Mouse (Mus musculus): ENCODE data around the gene B4galt4. TPM values are rescaled to one million over a fixed set of nuclear protein-coding genes. Genes with fewer than 3 reads are reported as not detected.
"Not testable (repeated sequence)": the region's sequence is repeated elsewhere in the genome, so short reads cannot be mapped to it uniquely, and the experiment has no call there.

The B4galt4 gene
- polyA plus RNA-seq, 1 experiment from 2014 or later: 40.0 TPM

DNA sequence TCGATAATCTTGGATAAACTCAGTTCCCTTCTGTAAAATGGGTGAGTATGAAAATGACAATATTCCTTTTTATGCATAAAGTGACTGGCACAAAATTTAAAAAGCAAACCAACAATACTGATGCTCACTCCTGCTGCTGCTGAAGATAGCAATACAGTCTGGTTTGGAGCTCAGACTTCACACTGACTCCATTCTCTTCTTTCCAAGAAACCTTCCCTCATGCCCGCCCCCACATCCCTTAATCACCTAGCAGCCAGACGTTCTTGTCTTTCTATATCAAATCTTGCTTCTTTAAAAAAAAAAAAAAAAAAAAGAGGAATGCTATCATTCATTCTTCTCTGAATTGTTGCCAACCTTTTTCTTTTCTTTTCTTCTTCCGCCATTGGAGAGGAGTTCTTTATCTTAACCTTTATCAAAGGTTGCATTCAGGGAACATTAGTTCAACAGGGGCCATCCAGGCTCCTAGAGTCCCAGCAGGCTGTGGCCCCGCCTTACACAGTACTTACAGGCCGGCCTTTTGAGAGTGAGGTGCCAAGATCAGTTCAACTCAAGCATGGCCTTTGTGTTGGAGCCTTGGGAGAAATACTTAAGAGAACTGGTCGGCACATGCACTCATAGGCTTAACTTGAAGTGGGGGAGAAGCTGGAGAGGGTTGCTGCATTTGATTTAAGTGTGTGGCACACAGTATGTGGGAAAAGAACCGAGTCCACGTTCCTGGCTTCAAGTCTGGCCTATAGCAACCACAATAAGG lies 36.4 kb upstream of the B4galt4 start:
- no peaks in the 10 kb centered on the region for H3K9me3 ChIP-seq (ENCODE audit: control insufficient read depth, low read length)

DNA sequence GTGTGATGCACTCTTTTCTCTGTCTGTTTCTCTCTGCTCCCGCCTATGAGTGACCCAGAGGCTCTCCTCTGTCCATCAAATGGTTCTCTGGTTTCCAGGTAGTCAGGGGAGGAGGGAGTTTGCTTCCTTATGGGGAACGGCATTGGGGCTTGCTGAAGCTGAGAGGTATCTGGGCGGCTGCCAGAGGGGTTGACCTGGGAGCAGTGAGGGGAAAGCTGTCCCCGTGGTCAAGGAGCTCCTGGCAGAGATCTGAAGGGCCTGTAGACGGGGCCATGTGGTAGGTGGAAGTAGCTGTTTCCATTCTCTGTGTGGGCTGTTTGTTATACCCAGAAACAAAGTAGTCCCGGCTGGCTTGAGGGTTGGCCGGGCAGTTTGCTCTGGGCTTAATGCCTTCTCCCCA lies 35.3 kb upstream of the B4galt4 start:
- no peaks in the 10 kb centered on the region for H3K27me3 ChIP-seq (ENCODE audit: control insufficient read depth, insufficient read depth, low read length)
- DNase-seq (ENCODE audit: low spot score) (no peak), ATAC-seq (ENCODE audit: low FRiP score) (no peak)
- H3K9ac ChIP-seq: no peak overlapping the region
- H3K4me1 ChIP-seq (replicated peaks; ENCODE audit: control insufficient read depth, insufficient read depth, low read length): peaks cover 6% of the 10 kb centered on the region
- H3K4me2 ChIP-seq (replicated peaks): no peak overlapping the region
- H3K9me3 ChIP-seq (ENCODE audit: control insufficient read depth, low read length): no peaks in the 10 kb centered on the region
- no peak overlapping the region for H3K27ac ChIP-seq
- H3K36me3 ChIP-seq (replicated peaks; ENCODE audit: control insufficient read depth, insufficient read depth): no peaks in the 10 kb centered on the region
- WGBS: 74% methylated on average over 7 of the region's 7 CpGs
- H3K4me3 ChIP-seq (replicated peaks; ENCODE audit: low read length): no peak overlapping the region

More for the DNA sequence above, 36.4 kb upstream of the B4galt4 start:
- peaks cover 8% of the 10 kb centered on the region for H3K4me1 ChIP-seq (replicated peaks; ENCODE audit: control insufficient read depth, insufficient read depth, low read length)
- no peak for ATAC-seq (ENCODE audit: low FRiP score)
- DNase-seq (ENCODE audit: low spot score): no peak
- no peaks in the 10 kb centered on the region for H3K27me3 ChIP-seq (ENCODE audit: control insufficient read depth, insufficient read depth, low read length)
- no peak overlapping the region for H3K4me2 ChIP-seq (replicated peaks)
- 62% methylated on average over 9 of the region's 9 CpGs for WGBS
- H3K27ac ChIP-seq: no peak overlapping the region
- no peak overlapping the region for H3K4me3 ChIP-seq (replicated peaks; ENCODE audit: low read length)
- H3K9ac ChIP-seq: no peak overlapping the region
- no peaks in the 10 kb centered on the region for H3K36me3 ChIP-seq (replicated peaks; ENCODE audit: control insufficient read depth, insufficient read depth)

DNA sequence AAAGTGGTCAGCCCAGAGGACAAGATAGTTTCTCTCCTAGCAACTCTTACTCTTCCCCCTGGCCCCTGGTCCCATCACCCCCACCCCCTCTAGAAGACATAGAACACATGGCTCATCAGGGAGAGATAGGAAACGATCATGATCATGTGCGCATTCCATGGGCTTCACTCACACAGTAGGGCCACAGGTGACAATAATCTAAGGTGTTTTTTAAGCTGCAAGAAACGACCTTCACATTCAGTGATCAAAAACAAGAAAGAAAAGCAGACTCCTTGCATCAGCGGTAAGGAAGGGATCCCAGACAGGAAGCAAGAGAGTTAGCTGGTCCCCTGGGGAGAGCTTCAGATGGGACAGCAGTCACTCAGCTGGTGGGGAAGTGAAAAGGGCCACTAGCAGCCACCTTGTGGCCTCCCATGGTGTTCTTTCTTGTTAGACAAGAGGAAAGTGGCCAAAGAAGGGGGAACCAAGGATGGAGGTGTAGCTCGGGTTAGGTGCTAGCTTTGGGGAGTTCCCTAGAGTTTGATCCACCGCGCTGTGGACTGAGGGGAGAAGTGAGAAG lies 33.0 kb upstream of the B4galt4 start:
- no peaks in the 10 kb centered on the region for H3K27me3 ChIP-seq (ENCODE audit: control insufficient read depth, insufficient read depth, low read length)
- no peak for DNase-seq (ENCODE audit: low spot score)
- 63% methylated on average over 7 of the region's 7 CpGs for WGBS

DNA sequence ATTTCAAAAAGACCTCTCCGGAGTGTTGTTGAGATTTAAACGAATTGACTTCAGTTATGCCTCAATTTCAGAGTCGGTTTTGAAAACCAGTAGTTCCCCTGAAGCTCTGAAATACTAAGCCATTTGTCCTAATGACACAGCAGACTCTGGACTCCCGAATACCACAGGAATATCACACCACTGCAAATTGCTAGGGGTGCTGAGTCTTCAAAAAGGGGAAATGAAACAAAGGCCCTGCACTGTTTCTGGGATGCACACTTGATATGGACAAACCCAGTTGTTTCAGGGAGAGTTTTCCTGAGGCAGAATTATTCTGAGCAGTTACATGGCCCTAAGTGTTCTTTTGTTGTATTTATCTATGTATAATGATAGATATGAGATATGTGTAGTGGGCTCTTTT lies 30.8 kb upstream of the B4galt4 start:
- 55% methylated on average over 4 of the region's 4 CpGs for WGBS
- ATAC-seq (ENCODE audit: low FRiP score): no peak
- H3K4me2 ChIP-seq (replicated peaks): peak overlapping the region; percentile 79
- H3K27ac ChIP-seq: no peak overlapping the region
- no peaks in the 10 kb centered on the region for H3K4me1 ChIP-seq (replicated peaks; ENCODE audit: control insufficient read depth, insufficient read depth, low read length)
- no peaks in the 10 kb centered on the region for H3K27me3 ChIP-seq (ENCODE audit: control insufficient read depth, insufficient read depth, low read length)
- DNase-seq (ENCODE audit: low spot score): no peak
- no peaks in the 10 kb centered on the region for H3K9me3 ChIP-seq (ENCODE audit: control insufficient read depth, low read length)
- peak overlapping the region; percentile 25; the same call in 1 of the 2 replicates for H3K9ac ChIP-seq
- H3K4me3 ChIP-seq (replicated peaks; ENCODE audit: low read length): peak overlapping the region; percentile 52
- H3K36me3 ChIP-seq (replicated peaks; ENCODE audit: control insufficient read depth, insufficient read depth): no peaks in the 10 kb centered on the region

More for the DNA sequence above, 33.0 kb upstream of the B4galt4 start:
- ATAC-seq (ENCODE audit: low FRiP score): no peak
- no peak overlapping the region for H3K9ac ChIP-seq
- H3K4me3 ChIP-seq (replicated peaks; ENCODE audit: low read length): no peak overlapping the region
- no peaks in the 10 kb centered on the region for H3K9me3 ChIP-seq (ENCODE audit: control insufficient read depth, low read length)
- H3K27ac ChIP-seq: no peak overlapping the region
- no peaks in the 10 kb centered on the region for H3K36me3 ChIP-seq (replicated peaks; ENCODE audit: control insufficient read depth, insufficient read depth)
- H3K4me2 ChIP-seq (replicated peaks): no peak overlapping the region
- H3K4me1 ChIP-seq (replicated peaks; ENCODE audit: control insufficient read depth, insufficient read depth, low read length): no peaks in the 10 kb centered on the region

DNA sequence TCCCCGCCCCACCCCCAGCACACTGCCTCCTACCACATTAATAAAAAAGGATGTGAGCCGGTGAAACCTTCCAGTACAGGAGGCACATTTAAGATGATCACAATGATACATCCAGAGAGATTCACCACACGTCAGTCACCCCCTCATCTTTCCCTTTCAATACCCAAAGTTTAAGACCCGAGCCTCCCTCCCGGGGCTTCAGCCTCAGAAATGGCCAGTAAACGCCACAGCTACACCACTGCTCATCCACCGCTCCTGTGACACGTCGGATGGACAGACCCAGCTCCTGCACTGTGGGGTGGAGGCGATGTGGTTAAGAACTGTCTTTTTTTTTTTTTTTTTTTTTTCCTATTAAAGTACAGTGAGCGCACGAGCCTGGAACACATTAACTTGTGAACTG lies 30.0 kb upstream of the B4galt4 start:
- WGBS: 6% methylated on average over 12 of the region's 12 CpGs
- Histone ChIP-seq H3K9ac (peak overlapping the region; percentile 64), H3K27ac (no peak overlapping the region), H3K36me3 (replicated peaks; ENCODE audit: control insufficient read depth, insufficient read depth) (no peaks in the 10 kb centered on the region), H3K4me1 (replicated peaks; ENCODE audit: control insufficient read depth, insufficient read depth, low read length) (no peaks in the 10 kb centered on the region), H3K27me3 (ENCODE audit: control insufficient read depth, insufficient read depth, low read length) (no peaks in the 10 kb centered on the region), H3K9me3 (ENCODE audit: control insufficient read depth, low read length) (no peaks in the 10 kb centered on the region), H3K4me2 (replicated peaks) (peak overlapping the region; percentile 79), H3K4me3 (replicated peaks; ENCODE audit: low read length) (peak overlapping the region; percentile 52)
- DNase-seq (ENCODE audit: low spot score) (peak; percentile 25), ATAC-seq (ENCODE audit: low FRiP score) (0 out of 2 replicates have a peak, but pooled peaks have one; percentile 19)

DNA sequence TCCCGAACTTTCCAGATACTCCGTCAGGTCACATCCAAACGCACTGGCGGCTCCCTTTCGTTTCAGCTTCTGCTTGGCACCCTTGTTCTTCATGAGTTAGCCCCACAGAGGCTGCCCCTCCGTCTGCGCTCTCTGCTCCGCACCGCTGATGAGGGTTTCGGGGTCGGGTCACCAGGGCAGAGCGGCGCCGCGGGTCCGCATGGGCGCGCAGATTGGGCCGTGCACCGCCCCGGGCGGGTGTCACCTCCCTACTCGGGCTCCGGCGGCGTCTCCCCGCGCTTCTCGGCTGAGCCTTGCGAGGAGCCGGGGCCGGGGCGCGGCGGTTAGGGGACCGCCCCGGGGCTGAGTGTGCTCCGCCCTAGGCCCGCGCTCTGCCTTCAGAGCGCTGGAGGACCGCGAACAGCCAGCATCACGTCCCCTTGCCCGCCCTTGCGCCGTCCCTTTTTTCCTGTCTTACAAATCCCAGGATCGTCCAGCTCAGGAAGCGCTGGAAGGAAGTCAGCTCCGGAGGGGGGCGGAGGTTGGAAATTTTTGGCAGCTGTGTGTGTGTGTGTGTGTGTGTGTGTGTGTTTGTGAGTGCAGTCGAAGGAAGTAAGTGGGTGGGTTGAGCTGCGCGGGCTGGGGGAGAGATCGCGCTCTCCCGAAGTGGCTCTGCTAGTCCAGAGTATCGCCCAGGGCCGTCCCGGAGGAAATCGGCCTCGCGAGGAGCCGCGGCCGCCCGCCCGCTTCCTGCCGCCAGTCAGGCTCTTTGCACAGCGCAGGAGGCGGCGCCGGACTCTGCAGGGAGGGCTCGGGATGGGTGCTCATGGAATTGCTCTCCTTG lies 29.3 kb upstream of the B4galt4 start, which contains the start of gene Arhgap31:
TSS of gene Arhgap31 (minus strand) at position 694 of the 823 bp plus-strand sequence.
- H3K9ac ChIP-seq: peak within 1 kb of the TSS; percentile 64
- peak within 1 kb of the TSS; percentile 52 for H3K4me3 ChIP-seq (replicated peaks; ENCODE audit: low read length)
- H3K4me1 ChIP-seq (replicated peaks; ENCODE audit: control insufficient read depth, insufficient read depth, low read length): no peaks in the 10 kb centered on the region
- H3K4me2 ChIP-seq (replicated peaks): peak within 1 kb of the TSS; percentile 79
- ATAC-seq (ENCODE audit: low FRiP score) (peak; percentile 89), DNase-seq (ENCODE audit: low spot score) (peak; percentile 63)
- no peaks in the 10 kb centered on the region for H3K9me3 ChIP-seq (ENCODE audit: control insufficient read depth, low read length)
- WGBS: under 1% methylated on average over 71 of the region's 74 CpGs
- no peaks in the 10 kb centered on the region for H3K27me3 ChIP-seq (ENCODE audit: control insufficient read depth, insufficient read depth, low read length)
- H3K27ac ChIP-seq: peak within 1 kb of the TSS; percentile 60
- H3K36me3 ChIP-seq (replicated peaks; ENCODE audit: control insufficient read depth, insufficient read depth): no peaks in the 10 kb centered on the region

DNA sequence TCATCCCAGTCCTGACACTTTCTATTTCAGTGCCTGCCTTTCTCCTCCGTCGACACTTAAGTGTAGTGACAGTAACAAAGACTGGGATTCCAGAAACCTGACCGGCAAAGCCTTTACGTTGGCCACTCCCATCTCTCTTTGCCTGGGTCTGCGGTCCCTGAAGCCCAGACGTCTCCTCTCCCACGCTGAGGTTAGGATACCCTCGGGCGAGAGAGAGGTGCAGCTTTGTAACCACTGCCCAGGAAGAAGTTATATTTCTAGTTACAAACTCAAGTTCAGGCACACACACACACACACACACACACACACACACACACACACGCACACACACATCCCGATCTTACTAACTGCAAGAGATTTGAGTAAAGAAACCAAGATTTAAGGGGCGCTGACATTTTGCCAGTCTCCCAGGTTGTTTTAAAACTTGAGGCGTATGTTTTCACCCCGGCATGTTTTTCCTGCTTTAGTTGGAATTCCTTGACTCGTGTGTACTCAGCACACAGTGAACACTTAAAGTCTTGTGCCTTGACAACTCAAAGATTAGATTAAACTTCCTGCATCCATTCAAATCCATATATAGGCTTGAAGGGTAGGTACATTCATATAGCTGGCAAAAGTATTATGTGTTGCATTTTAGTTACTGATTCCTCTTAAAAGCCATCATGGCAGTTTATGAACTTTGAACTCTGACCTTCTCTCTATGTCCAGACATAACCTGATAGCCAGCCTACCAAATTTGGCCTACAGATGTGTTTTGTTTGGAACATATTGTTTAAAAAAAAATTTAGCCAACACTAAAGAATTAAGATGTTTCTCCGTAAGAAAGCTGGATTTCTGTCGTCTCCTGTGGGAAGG lies 28.4 kb upstream of the B4galt4 start:
- peak; percentile 39; the same call in 1 of the 2 replicates for ATAC-seq (ENCODE audit: low FRiP score)
- Histone ChIP-seq H3K27me3 (ENCODE audit: control insufficient read depth, insufficient read depth, low read length) (no peaks in the 10 kb centered on the region), H3K9ac (peak overlapping the region; percentile 64), H3K4me1 (replicated peaks; ENCODE audit: control insufficient read depth, insufficient read depth, low read length) (no peaks in the 10 kb centered on the region), H3K36me3 (replicated peaks; ENCODE audit: control insufficient read depth, insufficient read depth) (no peaks in the 10 kb centered on the region), H3K27ac (peak overlapping the region; percentile 60; the same call in 1 of the 2 replicates), H3K4me3 (replicated peaks; ENCODE audit: low read length) (peak overlapping the region; percentile 52), H3K9me3 (ENCODE audit: control insufficient read depth, low read length) (no peaks in the 10 kb centered on the region), H3K4me2 (replicated peaks) (peak overlapping the region; percentile 79)
- DNase-seq (ENCODE audit: low spot score): peak; percentile 36
- WGBS: 32% methylated on average over 17 of the region's 17 CpGs

DNA sequence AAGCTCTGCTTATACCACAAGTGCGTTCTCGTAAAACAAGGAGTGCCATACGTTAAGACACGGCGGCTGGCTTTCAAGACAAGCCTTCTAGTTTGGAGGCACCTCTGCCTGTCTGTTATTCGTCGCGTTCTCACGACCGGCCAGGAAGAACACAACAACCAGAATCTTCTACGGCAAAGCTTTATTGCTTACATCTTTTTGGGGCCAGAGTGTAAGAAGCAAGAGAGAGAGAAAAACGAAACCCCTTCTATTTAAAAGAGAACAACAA lies 27.9 kb upstream of the B4galt4 start:
- H3K36me3 ChIP-seq (replicated peaks; ENCODE audit: control insufficient read depth, insufficient read depth); H3K27ac ChIP-seq; H3K27me3 ChIP-seq (ENCODE audit: control insufficient read depth, insufficient read depth, low read length); DNase-seq (ENCODE audit: low spot score); H3K4me1 ChIP-seq (replicated peaks; ENCODE audit: control insufficient read depth, insufficient read depth, low read length); H3K9me3 ChIP-seq (ENCODE audit: control insufficient read depth, low read length); ATAC-seq (ENCODE audit: low FRiP score); H3K4me3 ChIP-seq (replicated peaks; ENCODE audit: low read length); H3K9ac ChIP-seq: not testable (repeated sequence)
- H3K4me2 ChIP-seq (replicated peaks): peak overlapping the region; percentile 79
- WGBS: 62% methylated on average over 11 of the region's 12 CpGs
